Mouse (Mus musculus) bone marrow, adult 2 months (tissue): ENCODE data around the gene Epha7.

Source experiments
- CTCF ChIP-seq: fragments of 200-500 bp; IDR thresholded peaks from 2 replicates; pipeline ENCODE4 v1.5.1; 2011; ENCODE audit warnings: low read length, control low read depth; ENCODE audit not compliant: control insufficient read depth, insufficient read depth
- POLR2A ChIP-seq: fragments of 200-500 bp; IDR thresholded peaks from 2 replicates; pipeline ENCODE4 v1.6.1; 2011; ENCODE audit warnings: low read depth, mild to moderate bottlenecking, control low read depth, low read length, borderline replicate concordance; ENCODE audit not compliant: control insufficient read depth

DNA sequence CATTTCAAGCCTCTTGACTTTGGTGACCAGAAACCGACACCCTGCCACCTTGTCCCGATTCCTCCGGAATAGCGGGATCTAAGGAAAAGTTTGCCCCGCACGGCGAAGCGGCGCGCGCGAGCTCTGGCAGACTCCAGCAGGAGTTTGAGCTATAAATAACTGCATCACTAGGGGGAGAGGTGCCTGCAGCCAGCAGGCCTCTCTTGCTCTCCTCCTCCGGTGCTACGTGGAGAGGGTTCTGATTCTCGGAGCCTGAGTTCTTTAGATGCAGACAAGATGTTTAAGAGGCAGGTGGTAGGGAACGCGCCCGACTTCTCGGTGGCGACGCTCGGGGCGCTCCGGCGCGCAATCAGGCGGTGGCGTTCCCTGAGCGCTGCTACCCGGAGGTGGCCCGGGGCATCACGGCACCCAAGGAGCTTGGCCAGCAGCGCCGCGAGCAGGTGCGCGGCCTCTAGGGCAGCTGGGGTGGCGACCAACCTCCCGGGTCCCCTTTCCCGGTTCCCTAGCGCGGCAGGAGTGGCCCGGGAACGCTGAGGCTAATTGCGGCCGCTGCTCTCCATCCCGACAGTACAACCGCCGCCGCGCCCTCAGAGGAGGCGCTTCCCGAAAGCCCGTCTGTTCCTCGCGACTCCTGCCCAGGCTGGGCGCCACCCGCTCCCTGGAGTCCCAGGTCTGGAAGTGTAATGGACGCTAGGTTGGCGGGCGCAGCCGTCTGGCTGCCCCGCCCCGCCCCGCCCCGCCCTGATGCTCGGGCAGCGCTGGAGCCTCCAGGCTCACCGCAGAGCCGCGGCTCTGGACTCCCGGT, 2.1 kb downstream of the Epha7 start:
- TF ChIP-seq CTCF = no peak
- TF ChIP-seq POLR2A = no peak
